Mouse (Mus musculus): ENCODE measurements at regions not wholly inside any gene's neighbourhood (a gene's known extent, or its start where the extent isn't known, plus 50 kb on each side); places are given as distances from the start of the nearest gene placed in this dataset.
"Not testable (repeated sequence)": the region's sequence is repeated elsewhere in the genome, so short reads cannot be mapped to it uniquely, and the experiment has no call there.

- WGBS: 91% methylated on average over 7 of the region's 7 CpGs
- DNase-seq (ENCODE audit: extremely low read depth, low read depth, low spot score): no peak
Measured at GRCm38 (mm10) chr10:25632306-25632705, 96.2 kb upstream of the Smlr1 start.

GRCm38 (mm10) chr10:25622585-25622984 is 86.5 kb upstream of the Smlr1 start:
- Histone ChIP-seq H3K36me3 (ENCODE audit: control insufficient read depth, insufficient read depth, low read length) (no peaks in the 10 kb centered on the region), H3K4me3 (ENCODE audit: insufficient read depth, low read depth, low read length) (no peak overlapping the region), H3K79me2 (ENCODE audit: control insufficient read depth, insufficient read depth, low read length) (no peaks in the 10 kb centered on the region), H3K27me3 (ENCODE audit: control insufficient read depth, insufficient read depth, low read length) (no peaks in the 10 kb centered on the region), H3K4me1 (ENCODE audit: control insufficient read depth, insufficient read depth, low read length) (peaks cover 18% of the 10 kb centered on the region), H3K27ac (replicated peaks; ENCODE audit: insufficient read depth, low read depth, low read length) (no peak overlapping the region), H3K9ac (ENCODE audit: low read depth, low read length) (no peak overlapping the region)
- TF ChIP-seq CTCF (IDR thresholded peaks at IDR 0.05; ENCODE audit: low read depth, low read length) (no peak), POLR2A (IDR thresholded peaks at IDR 0.05; ENCODE audit: extremely low read depth, insufficient read depth, low read length) (no peak)
- DNase-seq (ENCODE audit: extremely low read depth, low read depth, low spot score): no peak
- WGBS: 89% methylated on average over 5 of the region's 5 CpGs

More at GRCm38 (mm10) chr10:25632306-25632705, 96.2 kb upstream of the Smlr1 start:
- H3K9ac ChIP-seq (ENCODE audit: low read depth, low read length): no peak overlapping the region
- H3K27ac ChIP-seq (replicated peaks; ENCODE audit: insufficient read depth, low read depth, low read length): no peak overlapping the region
- no peaks in the 10 kb centered on the region for H3K36me3 ChIP-seq (ENCODE audit: control insufficient read depth, insufficient read depth, low read length)
- H3K27me3 ChIP-seq (ENCODE audit: control insufficient read depth, insufficient read depth, low read length): no peaks in the 10 kb centered on the region
- H3K4me3 ChIP-seq (ENCODE audit: insufficient read depth, low read depth, low read length): no peak overlapping the region
- no peaks in the 10 kb centered on the region for H3K79me2 ChIP-seq (ENCODE audit: control insufficient read depth, insufficient read depth, low read length)
- no peak for TF ChIP-seq CTCF (IDR thresholded peaks at IDR 0.05; ENCODE audit: low read depth, low read length)
- no peaks in the 10 kb centered on the region for H3K4me1 ChIP-seq (ENCODE audit: control insufficient read depth, insufficient read depth, low read length)

- 59% methylated on average over 1 of the region's 1 CpGs for WGBS
- not testable (repeated sequence) for DNase-seq (ENCODE audit: extremely low read depth, low read depth, low spot score); H3K36me3 ChIP-seq (ENCODE audit: control insufficient read depth, insufficient read depth, low read length); H3K9ac ChIP-seq (ENCODE audit: low read depth, low read length); H3K79me2 ChIP-seq (ENCODE audit: control insufficient read depth, insufficient read depth, low read length); H3K27me3 ChIP-seq (ENCODE audit: control insufficient read depth, insufficient read depth, low read length); H3K4me3 ChIP-seq (ENCODE audit: insufficient read depth, low read depth, low read length)
- Histone ChIP-seq H3K4me1 (ENCODE audit: control insufficient read depth, insufficient read depth, low read length) (peaks cover 18% of the 10 kb centered on the region), H3K27ac (replicated peaks; ENCODE audit: insufficient read depth, low read depth, low read length) (peak overlapping the region; percentile 39; the same call in 1 of the 2 replicates)
Measured at GRCm38 (mm10) chr10:25621747-25622134, 85.7 kb upstream of the Smlr1 start.

GRCm38 (mm10) chr10:25620939-25621746 is 85.1 kb upstream of the Smlr1 start:
- H3K4me1 ChIP-seq (ENCODE audit: control insufficient read depth, insufficient read depth, low read length): peaks cover 18% of the 10 kb centered on the region
- H3K27me3 ChIP-seq (ENCODE audit: control insufficient read depth, insufficient read depth, low read length): no peaks in the 10 kb centered on the region
- H3K27ac ChIP-seq (replicated peaks; ENCODE audit: insufficient read depth, low read depth, low read length): peak overlapping the region; percentile 50
- peak; percentile 89 for DNase-seq (ENCODE audit: extremely low read depth, low read depth, low spot score)
- no peaks in the 10 kb centered on the region for H3K36me3 ChIP-seq (ENCODE audit: control insufficient read depth, insufficient read depth, low read length)
- TF ChIP-seq POLR2A (IDR thresholded peaks at IDR 0.05; ENCODE audit: extremely low read depth, insufficient read depth, low read length): no peak
- TF ChIP-seq CTCF (IDR thresholded peaks at IDR 0.05; ENCODE audit: low read depth, low read length): 0 out of 2 replicates have a peak, but pooled peaks have one; percentile 14
- H3K9ac ChIP-seq (ENCODE audit: low read depth, low read length): no peak overlapping the region
- no peak overlapping the region; the same call in 1 of the 2 replicates for H3K4me3 ChIP-seq (ENCODE audit: insufficient read depth, low read depth, low read length)
- no peaks in the 10 kb centered on the region for H3K79me2 ChIP-seq (ENCODE audit: control insufficient read depth, insufficient read depth, low read length)
- WGBS: 29% methylated on average over 10 of the region's 10 CpGs

GRCm38 (mm10) chr10:25619702-25620101 is 83.6 kb upstream of the Smlr1 start:
- H3K4me3 ChIP-seq (ENCODE audit: insufficient read depth, low read depth, low read length): no peak overlapping the region
- no peaks in the 10 kb centered on the region for H3K79me2 ChIP-seq (ENCODE audit: control insufficient read depth, insufficient read depth, low read length)
- H3K27ac ChIP-seq (replicated peaks; ENCODE audit: insufficient read depth, low read depth, low read length): peak overlapping the region; percentile 58
- no peaks in the 10 kb centered on the region for H3K27me3 ChIP-seq (ENCODE audit: control insufficient read depth, insufficient read depth, low read length)
- WGBS: 25% methylated on average over 2 of the region's 2 CpGs
- no peak for TF ChIP-seq CTCF (IDR thresholded peaks at IDR 0.05; ENCODE audit: low read depth, low read length)
- no peak for TF ChIP-seq POLR2A (IDR thresholded peaks at IDR 0.05; ENCODE audit: extremely low read depth, insufficient read depth, low read length)
- no peaks in the 10 kb centered on the region for H3K36me3 ChIP-seq (ENCODE audit: control insufficient read depth, insufficient read depth, low read length)
- H3K9ac ChIP-seq (ENCODE audit: low read depth, low read length): no peak overlapping the region
- DNase-seq (ENCODE audit: extremely low read depth, low read depth, low spot score): peak; percentile 87
- H3K4me1 ChIP-seq (ENCODE audit: control insufficient read depth, insufficient read depth, low read length): peaks cover 18% of the 10 kb centered on the region

GRCm38 (mm10) chr10:25601471-25601870 is 65.4 kb upstream of the Smlr1 start:
- no peaks in the 10 kb centered on the region for H3K36me3 ChIP-seq (ENCODE audit: control insufficient read depth, insufficient read depth, low read length)
- 99% methylated on average over 2 of the region's 2 CpGs for WGBS
- DNase-seq (ENCODE audit: extremely low read depth, low read depth, low spot score): no peak

More at GRCm38 (mm10) chr10:25601471-25601870, 65.4 kb upstream of the Smlr1 start:
- no peak for TF ChIP-seq CTCF (IDR thresholded peaks at IDR 0.05; ENCODE audit: low read depth, low read length)
- peaks cover 11% of the 10 kb centered on the region for H3K4me1 ChIP-seq (ENCODE audit: control insufficient read depth, insufficient read depth, low read length)
- H3K4me3 ChIP-seq (ENCODE audit: insufficient read depth, low read depth, low read length): no peak overlapping the region
- no peaks in the 10 kb centered on the region for H3K27me3 ChIP-seq (ENCODE audit: control insufficient read depth, insufficient read depth, low read length)
- H3K9ac ChIP-seq (ENCODE audit: low read depth, low read length): no peak overlapping the region
- H3K27ac ChIP-seq (replicated peaks; ENCODE audit: insufficient read depth, low read depth, low read length): no peak overlapping the region
- no peaks in the 10 kb centered on the region for H3K79me2 ChIP-seq (ENCODE audit: control insufficient read depth, insufficient read depth, low read length)
